Mouse (Mus musculus) kidney, adult 9 months (tissue): ENCODE data around the gene Gm12184.
"Not testable (repeated sequence)": the region's sequence is repeated elsewhere in the genome, so short reads cannot be mapped to it uniquely, and the experiment has no call there.

Source experiments
- DNase-seq: peaks from one replicate; pipeline ENCODE4 v3.0.0; 2022

The Gm12184 gene

DNA sequence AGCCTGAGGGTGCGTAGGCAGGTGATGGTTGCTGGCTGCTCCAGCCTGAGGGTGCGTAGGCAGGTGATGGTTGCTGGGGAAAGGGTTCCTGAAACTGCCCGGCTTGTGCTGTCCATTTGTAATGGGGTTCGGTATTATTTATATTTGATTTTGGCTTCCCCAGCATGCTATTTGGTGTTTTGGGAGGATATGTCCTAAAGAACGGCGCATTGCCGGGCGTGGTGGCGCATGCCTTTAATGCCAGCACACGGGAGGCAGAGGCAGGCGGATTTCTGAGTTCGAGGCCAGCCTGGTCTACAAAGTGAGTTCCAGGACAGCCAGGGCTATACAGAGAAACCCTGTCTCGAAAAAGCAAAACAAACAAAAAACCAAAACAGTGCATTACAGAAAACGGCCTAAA lies 5.2 kb downstream of the Gm12184 start:
- not testable (repeated sequence) for DNase-seq

DNA sequence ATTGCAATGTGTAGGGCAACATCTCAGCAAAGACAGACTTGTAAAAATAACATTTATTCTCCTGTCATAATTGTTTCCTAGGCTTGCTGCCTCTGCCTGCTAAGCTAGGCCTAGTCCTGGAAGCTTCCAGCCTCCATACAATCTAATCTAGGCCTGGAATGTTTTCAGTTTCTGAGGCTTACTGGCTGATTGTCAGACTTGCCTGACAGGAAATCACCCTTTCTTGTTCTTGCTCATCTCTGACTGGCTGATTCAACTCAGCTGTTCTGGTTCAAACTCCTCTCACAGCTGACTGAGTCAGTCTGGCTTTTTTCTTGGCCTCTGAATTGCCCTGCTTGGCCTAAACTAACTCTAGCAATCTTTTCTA lies 6.2 kb downstream of the Gm12184 start:
- DNase-seq: no peak

DNA sequence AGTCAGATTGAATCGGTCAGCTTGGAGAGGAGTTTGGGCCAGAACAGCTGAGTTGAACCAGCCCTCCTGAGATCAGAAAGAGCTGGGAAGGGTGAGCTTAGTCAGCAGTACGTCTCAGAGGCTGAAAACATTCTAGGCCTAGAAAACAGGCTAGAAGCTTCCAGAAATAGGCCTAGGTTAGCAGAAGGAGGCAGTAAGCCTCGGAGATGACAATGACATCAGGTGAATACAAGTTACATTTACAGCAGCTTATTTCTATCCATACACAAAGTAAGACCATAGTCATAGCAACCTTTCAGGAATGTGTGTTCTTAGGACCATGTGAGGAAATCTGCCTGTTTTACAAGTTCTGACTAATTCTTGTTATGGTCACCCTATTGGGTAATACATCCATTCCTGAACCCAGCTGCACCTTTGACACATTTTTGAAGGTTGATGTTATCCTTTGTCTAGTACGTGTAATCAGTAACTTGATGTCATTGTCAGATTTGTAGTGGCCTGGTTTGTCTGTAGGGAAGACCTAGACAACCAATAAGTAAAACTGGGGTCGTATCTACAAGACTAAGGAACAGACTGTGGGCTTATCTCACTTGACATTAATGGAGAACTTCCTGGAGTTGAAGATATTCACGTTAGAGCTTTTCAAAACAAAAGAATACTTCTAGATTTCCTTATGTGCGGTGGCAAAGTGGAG lies 6.7 kb downstream of the Gm12184 start:
- no peak for DNase-seq

DNA sequence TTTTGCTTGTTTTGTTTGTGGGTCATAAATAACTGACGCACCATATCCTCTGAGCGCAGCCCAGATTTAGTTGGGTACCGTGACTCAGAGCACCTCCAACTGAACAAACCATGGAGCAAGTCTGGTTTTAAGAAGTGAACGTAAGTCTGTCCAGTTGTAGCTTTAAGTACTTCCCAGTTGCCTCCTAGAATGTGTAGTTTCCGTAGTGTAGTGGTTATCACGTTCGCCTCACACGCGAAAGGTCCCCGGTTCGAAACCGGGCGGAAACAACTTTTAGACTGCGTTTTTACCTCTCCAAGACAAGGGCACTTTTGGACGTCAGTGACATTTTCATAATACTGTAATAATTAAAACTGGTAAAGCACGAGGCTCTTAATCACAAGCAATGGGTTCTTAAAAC lies 8.1 kb downstream of the Gm12184 start:
- peak; percentile 94 for DNase-seq

DNA sequence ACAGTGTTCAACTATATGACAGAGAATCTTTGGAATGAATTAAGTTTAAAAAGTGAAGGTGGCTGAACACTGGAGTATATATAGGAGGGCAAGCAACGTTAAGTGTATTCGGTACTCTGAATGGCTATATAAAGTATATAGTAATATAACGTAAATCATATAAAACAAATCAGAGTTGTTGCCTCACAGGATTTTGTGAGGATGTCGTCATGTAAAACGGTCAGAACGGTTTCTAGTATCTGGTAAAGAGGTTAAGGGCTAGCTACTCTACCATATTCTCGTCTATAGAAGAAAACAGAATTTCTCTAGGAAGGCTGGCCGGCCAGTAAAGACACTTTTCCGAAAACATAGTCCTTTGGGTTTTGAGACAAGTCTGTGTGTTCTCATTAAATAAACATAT lies 8.7 kb downstream of the Gm12184 start:
- no peak for DNase-seq

DNA sequence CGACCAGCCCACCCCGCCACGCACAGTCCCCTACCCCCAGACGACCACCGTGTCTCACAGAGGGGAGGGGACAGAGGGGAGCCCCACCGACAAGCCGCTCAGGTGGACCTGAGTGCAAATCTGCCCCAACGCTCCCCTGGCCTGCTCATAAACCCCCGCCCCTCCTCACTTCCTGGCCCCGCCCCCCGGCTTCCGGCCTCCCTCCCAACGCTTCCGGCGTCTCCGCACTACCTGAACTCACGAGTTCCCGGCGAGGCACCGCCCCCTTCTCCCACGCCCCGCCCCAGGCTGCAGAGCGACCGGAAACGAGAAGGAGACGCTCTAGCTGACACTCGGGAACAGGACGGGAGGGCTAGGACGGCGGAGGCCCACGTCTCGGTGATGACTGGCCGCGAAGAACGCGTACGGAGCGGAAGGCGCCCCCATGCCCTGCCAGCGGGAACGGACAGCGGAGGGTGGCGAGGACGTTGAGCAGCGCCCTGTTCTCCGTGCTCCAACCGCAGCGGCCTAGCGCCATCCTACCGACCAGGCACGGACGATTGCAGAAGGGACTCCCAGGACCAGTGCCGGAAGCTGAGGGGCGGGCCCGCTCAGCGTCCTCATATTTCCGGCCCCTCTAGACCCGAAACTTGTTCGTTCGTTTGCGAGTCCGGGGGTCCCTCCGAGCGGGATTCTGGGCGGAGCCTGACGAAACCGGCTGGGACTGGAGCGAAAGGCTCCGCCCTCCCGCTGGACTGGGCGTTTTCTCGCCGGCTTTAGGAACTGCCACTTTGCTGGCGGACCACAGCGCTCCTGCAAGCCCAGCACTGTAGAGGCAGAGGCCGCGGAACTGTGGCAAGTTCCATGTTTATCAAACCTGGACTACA lies 9.4 kb downstream of the Gm12184 start, which contains the start of gene Trim41:
Trim41 (minus strand) TSS at position 554 of the 866 bp plus-strand sequence.
- peak; percentile 99 for DNase-seq

DNA sequence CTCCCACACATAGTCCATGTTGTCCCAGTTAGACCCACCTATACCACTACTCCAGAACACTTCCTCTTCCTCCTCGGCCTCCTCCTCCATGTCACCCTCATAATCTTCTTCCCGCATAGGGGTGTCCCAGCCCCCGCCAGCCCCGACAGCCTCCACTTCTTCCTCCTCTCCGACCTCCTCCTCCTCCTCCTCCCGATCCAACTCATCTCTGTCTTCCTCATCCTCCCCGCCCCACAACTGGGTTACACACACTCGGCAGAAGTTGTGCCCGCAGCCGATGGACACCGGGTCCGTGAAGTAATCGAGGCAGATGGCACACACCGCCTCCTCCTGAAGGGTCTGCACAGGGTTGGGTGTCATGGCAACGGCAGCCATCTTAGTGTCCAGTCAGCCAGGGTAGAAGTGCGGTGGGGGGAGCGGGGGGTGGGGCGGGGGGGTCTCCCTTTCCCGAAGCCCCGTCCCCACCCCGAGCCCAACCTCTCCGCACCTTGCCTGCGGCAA lies 10.1 kb downstream of the Gm12184 start:
- DNase-seq: peak; percentile 56

DNA sequence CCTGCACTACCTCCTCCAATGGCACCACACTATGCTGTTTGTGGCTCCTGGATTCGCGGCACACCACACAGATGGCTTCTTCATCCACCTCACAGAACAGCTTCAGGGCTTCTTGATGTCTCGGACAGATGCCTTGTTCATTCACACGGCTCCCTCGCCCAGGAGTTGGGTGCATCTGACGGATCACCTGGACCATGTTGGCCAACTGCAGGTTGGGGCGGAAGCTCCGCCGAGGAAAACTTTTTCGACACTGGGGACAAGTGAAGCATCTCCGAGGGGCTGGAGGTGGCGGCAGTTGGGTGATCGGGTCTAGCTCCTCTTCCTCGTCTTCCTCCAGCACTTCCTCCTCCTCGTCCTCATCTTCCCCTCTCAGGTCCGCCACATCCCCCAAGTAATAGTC lies 10.6 kb downstream of the Gm12184 start:
- DNase-seq: no peak

DNA sequence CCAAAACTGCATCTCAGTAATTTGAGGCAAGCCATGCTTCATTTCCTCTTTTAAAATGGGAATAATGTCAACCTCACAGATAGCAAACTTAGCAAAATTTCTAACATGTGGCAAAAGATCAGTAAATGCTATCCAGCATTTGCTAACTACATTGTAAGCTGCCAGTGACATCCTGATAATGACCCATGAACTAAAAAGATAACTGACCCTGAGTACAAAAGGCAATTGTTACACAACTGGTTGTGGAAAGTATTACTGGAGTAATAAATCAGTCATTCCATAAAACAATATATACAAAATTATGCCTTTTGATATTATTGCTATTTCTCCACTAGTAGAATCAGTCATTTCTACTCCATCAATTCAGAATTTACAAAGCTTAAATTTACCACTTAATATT lies 12.7 kb downstream of the Gm12184 start:
- DNase-seq: no peak

DNA sequence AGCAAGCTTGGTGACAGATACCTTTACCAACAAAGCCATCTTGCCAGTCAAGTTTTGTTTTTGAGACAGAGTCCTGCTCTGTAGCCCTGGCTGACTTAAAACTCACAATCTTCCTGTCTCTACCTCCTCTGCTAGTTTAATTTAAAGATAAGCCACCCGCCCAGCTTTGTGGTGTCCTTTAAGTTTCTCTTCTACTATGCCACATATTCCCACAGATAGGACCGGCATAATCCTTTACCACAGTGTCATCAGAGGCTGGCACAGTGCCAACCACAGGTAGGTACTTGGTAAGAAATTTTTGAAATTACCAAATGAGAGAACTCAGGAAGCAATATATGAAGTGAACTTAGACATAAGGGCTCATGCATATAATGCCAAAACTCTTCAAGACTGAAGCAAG lies 16.3 kb downstream of the Gm12184 start:
- no peak for DNase-seq

DNA sequence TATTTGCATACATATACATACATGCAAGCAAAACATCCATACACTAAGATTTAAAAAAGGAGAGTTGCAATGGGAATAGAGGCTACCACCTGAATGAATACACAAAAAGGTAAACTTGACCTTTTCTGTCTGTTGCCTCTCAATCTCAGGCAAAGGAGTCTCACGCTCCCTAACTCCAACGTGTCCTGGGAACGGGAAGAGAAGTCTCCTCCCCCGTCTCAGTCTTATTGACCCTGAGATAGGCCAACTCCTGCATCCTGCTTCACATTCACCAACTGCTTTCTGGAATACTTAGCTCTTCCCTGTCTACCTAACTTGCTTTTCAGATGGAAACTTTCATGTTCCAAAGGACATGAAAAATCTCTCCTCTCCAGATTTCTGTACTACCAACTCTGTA lies 17.0 kb downstream of the Gm12184 start:
- DNase-seq: no peak

DNA sequence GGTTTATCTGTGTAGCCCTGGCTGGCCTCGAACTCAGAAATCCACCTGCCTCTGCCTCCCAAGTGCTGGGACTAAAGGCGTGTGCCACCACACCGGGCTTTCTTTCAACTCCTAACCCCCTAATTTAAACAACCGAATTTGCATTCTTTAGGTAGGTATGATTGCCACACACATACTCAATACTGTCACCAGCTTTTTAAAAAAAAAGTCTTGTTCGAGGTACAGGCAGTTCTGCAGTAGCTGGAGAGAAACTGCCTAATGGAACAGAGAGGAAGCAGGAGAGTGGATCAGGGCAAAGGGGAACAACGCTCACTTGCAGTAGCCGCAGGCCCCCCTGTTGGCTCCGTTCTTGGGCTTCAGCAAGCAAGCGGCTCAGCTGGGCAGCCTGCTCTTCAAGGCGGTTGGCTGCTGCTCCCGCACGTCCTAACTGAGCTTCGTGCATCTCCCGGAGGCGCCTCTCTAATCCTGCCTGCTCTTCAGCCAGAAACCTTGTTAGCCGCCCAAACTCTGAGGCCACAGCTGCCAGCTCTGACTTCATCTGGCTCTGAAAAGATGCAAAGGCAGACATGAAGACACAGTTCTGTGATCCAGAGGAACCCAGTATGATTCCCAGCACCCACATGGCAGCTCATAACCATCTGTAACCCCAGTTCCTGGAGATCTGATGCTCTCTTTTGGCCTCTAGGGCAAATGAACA lies 17.6 kb downstream of the Gm12184 start:
- DNase-seq: no peak

DNA sequence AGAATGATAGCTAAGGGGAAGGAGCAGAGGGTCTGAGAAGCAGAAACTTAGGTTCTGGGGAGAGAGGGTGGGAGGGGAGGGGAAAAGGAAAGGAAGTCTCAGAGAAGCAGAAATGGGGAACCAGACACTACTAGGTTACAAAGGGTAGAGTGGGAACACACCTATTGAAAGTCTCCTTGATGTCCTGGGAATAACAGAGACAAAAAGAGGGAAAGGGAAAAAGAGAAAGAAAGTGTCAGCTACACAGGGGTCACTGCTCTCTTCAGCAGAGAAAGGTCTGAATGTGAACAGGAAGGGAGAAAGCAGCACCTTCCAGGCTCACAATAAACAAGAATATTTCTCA lies 18.2 kb downstream of the Gm12184 start:
- no peak for DNase-seq

DNA sequence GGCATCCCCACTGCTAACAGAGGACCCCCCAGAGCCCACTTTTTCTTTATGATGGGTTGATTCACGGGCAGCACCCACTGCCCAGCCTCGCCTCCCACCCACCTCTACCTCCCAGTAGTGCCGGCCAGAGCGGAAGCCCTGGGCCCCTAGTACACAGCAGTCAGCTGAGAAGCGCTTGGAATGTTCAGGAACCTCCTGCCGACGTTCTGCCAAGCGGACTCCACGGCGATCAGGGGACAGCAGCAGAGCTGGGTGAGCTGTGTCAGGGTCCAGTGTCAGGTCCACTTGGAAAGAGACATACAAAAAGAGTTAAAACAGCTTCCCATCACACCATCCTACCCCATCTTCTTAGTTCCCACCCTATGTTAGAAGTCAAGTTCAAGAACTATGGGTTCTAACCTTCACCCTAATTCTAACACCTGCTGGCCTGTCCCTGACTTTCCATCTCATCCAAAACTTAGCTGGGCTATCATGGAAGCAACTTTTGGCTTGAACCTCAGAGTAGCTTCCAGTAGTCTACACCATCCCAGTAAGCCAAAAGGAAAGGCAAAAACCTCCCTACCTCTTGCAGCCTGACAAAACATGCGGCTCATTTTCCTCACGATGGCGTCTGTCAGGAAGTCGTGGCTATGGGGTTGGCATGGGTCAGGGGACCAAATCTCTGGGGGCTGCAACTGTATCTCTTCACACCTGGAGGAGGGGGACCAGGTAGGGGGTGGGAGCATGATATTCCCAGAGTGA lies 18.7 kb downstream of the Gm12184 start:
- DNase-seq: no peak

DNA sequence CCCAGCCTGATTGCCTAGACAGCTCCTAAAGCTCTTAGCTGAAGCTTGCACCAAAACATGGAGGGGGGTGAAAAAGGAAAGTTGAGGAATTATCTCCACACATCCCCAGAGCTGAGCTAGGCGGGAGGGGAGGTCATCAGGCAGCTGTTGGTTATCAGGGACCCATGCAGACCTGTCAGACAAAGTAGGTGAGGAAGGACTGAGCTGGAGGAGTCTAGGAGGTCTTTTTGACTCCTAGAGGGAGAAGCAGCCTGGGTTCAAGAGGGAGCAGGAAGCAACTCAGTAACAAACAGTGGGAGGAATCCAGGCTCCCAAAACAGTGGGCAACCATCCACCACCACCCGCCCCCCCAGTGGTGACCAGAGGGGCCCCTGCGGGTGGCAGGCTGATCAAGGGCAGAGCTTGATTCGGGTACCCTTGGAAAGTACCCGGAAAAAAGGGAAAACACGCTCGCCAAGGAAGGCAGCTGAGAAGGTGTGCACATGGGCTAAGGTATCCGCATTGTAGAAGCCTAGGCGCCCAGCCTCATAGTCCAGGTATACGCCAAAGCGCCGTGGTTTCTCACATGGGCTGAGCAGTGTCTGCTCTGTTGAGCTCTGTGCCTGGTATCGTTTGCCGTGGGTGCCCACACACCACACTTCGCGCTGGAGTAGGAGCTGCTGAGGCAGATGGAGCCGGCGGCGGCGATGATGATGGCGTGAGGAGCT lies 19.4 kb downstream of the Gm12184 start:
- no peak for DNase-seq

DNA sequence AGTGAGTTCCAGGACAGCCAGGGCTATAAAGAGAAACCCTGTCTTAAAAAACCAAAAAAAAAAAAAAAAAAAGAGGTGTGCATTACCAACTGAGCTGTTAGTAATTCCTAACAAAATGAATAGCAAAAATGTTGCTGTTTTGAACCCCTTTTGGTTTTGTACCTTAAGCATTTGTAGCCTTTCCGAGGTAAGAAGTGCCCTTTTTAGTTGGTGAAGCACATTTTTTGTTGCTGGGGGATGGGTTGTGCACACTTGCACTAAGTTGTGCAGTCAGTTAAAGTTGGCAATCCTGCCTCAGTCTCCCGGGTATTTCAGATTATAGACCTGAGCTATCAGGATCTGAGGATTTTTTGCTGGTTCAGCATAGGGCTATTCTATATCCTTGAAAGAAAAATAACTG lies 21.5 kb downstream of the Gm12184 start:
- no peak for DNase-seq

DNA sequence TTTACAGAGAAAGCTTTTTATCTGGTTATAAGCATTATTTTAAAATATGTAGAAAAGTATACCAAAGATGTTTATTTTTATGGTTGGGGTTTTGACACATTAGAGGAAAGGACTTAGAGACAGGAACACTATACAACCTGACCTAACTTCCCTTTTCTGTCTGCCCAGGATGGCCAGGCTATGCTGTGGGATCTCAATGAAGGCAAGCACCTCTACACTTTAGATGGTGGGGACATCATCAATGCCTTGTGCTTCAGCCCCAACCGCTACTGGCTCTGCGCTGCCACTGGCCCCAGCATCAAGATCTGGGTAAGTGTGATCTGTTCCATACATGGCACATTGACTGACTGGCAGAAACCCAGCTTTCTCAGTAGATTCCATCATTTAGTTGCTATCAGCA lies 22.5 kb downstream of the Gm12184 start:
- no peak for DNase-seq

DNA sequence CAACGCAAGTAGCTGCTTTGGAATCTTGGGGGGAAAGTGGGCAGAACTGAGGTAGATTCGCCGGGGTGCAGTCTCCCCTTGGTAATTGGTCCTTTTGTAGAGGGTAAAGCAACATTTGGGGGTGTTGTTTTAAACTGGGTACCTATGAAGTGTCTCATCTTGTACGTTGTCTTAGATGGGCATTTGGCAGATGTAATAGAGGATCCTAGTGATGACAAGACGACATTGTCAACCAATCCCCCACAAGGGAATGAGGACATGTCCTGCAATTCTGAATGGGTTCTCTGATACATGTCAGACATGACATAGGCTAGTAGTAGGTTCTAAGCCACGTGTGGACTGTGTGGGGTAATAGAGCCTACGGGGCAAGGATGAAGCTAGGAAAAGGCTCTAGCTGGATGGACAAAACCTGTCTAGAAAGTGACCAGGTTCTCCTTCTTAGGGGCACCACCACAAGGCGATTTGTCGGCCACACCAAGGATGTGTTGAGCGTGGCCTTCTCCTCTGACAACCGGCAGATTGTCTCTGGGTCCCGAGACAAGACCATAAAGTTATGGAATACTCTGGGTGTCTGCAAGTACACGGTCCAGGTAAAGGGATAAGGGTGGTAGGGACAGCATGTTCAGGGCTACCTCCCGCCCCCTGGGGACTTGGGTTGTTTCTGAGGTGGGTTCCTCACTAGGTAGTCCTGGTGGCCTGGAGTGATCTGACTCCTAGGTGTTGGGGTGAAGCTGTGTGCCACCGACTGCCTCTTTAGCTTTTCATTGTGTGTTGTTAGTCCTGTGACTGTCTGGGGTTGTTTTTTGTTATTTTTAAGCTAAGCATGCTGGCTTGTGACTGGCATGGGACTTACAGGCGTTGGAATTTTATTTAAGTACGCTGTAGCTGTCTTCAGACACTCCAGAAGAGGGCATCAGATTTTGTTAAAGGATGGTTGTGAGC lies 24.4 kb downstream of the Gm12184 start:
- no peak for DNase-seq

DNA sequence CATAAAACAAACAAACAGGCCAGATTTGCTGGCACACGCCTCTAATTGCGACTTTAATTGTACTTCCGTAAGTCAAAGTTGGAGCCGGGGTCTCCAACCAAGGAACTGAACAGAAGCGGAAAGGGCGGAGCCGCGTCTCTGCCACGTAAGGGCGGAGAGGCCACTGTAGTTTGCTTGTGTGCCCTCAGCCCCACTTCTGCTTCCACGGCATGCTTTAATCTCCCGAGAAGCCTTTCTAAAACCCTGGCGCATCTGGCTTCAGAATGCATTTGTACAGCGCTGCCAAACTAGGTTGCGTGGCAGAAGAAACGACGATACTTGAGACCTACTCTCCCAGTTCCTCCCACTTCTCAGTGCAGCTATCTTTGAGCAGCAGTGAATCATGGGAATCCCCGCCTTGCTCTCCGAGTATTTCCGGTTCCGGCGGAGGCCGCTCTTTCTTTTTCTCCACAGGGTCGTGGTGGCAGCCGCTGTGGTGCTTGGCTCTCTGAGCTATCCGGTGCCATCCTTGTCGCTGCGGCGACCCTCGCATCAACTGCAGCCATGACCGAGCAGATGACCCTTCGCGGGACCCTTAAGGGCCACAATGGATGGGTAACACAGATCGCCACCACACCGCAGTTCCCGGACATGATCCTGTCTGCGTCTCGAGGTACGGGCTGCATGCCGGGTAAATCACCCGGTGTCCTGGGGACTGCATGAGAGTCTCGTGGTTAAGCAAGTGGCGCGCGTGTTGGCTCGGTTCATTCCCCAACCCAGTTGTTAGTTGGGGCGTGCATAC lies 26.3 kb downstream of the Gm12184 start, which contains the start of gene Rack1:
Rack1 (plus strand) TSS at position 412 of the 781 bp plus-strand sequence.
- DNase-seq: peak; percentile 94
